Mouse (Mus musculus): ENCODE data around the gene Tpd52l2.
"Not testable (repeated sequence)": the region's sequence is repeated elsewhere in the genome, so short reads cannot be mapped to it uniquely, and the experiment has no call there.

The Tpd52l2 gene

DNA sequence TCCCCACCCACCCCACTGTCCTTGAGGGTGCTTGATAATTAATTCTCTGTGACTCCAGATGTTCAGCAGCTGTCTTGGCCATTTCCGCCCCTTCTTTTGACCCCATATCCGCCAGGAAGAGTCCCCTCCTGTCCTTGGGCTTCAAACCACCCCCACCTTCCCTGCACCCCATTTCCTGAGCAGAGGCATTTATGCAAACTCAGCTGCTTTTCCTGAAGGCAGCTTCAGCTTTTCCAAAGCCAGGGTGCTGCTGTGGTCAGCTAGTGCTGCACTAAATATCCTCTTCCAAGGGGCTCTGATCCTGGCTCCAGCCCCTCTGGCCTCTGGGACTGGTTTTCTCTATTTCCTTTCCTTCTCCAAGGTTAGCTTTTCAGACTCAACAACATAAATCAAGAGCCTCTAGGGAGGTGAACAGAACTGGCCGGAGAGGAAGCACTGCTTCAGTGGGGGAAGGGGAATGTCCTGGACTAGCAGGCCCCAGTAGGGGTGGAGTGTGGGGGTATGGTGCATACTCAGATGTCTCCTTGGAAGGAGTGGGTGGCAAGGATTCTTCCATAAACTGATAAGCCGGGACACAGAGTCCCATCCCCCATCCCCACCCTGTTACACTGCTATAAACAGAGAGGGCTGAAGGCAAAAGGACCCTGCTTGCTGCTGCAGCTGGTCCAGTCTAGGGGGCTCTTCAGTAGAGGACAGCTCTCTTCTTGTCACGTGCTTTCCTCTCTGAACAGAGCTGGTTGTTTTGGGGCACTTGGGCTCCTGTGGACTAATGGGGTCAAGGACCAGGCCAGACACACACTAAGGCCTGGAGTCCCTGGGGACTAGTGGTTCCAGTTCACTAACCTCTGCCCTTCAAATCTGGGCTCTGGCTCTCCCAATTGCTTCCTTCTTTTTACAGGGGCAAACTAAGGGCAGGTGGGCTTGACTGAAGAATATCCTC lies 9.3 kb upstream of the Tpd52l2 start:
- no peak for DNase-seq (ENCODE audit: low read depth, low spot score)

DNA sequence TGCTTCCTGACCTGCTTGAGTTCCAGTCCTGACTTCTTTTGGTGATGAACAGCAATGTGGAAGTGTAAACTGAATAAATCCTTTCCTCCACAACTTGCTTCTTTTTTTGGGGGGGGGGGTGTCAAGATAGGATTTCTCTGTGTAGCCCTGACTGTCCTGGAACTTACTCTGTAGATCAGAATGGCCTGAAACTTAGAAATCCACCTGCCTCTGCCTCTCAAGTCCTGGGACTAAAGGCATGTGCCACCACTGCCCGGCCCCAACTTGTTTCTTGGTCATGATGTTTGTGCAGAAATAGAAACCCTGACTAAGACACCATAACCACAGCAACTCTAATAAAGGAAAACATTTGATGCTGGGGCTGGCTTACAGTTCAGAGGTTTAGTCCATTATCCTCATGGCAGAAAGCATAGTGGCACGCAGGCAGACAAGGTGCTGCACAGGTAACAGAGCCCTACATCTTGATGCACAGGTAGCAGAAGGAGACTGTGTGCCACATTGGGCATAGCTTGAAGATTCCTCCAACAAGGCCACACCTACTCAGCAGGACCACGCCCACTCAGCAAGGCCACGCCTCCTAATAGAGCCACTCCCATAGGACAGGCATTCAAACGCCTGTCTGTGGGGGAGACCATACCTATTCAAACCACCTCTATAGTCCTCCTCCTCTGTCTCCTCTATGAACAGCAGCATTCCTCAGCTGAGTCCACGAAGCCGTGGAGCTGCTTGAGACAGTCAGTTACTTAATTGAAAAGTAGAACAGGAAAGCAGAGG lies 5.3 kb upstream of the Tpd52l2 start:
- DNase-seq (ENCODE audit: low read depth, low spot score): no peak

DNA sequence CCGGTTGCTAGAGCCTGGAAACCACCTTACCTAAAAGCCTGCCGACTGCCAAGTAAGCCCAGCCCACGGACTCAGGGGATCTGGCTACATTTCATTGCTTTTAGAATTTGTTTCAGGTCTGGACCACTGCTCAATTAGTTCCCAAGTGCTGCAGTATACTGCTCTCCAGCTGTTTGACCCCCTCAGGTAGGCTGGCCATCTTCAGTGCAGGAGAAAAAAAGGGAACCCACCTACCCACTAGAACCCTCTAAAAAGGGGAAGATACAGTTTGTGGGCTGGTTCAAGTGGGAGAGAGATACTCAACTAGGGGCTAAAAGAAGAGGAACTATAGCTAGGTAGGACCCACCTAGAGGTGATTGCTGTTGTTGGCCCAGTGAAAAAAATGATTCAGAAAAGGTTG lies 4.7 kb upstream of the Tpd52l2 start:
- DNase-seq (ENCODE audit: low read depth, low spot score): no peak

DNA sequence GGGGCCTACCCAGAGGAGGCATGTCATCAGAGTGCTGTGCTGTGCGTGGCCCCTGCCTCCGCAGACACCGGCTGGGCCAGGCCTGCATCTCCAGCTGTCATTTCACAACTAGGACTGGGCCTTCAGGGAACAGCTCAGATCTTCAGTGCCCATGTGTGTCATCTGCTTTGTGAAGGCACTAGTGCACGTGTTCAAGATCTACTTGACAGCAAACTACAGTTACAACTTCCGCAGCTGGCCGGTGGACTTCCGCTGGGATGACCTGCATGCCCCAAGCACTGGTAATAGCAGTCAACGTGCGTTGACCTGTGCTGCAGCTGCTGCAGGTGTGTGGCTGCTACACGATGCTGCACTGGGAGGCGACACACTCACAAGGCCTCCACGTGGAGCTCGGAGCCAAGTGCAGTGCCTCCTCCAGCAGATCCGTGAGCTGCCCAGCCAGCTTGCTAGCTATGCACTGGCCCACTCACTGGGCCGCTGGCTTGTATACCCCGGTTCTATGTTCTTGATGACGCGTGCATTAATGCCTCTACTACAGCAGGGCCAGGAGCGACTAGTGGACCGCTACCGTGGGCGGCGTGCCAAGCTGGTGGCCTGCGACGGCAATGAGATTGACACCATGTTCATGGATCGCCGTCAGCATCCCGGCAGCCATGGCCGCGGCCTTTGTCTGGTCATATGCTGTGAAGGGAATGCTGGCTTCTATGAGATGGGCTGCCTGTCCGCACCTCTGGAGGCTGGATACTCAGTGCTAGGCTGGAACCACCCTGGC lies 3.6 kb upstream of the Tpd52l2 start, which contains the start of gene Abhd16b:
Abhd16b (plus strand) TSS at position 51 of the 772 bp plus-strand sequence.
- no peak for DNase-seq (ENCODE audit: low read depth, low spot score)

DNA sequence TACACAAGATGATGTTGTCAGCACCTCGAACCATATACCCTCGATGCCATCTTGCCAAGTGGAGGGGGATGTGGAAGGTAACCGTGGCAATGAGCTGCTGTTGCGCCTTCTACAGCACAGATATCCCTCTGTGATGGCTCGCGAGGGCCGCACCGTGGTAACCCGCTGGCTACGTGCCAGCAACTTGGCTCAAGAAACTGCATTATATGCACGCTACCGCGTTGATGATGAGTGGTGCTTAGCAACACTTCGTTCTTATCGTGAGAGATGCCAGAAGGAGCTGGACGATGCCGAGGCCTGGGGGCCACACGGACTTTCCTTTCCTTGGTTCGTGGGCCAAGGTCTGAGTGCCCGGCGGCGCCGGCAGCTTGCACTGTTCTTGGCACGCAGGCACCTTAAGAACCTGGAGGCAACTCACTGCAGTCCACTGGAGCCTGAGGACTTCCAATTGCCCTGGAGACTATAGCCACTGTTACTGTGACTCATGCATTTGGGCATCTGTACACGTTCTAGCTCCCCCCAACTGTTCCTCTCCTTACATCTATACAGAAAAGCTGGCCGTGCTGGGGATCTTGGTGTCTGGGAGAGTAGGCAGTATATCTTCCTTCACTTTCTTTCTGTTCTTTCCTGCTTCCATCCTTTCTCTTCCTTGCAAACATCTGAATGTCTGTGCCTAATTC lies 2.5 kb upstream of the Tpd52l2 start:
- DNase-seq (ENCODE audit: low read depth, low spot score): no peak

DNA sequence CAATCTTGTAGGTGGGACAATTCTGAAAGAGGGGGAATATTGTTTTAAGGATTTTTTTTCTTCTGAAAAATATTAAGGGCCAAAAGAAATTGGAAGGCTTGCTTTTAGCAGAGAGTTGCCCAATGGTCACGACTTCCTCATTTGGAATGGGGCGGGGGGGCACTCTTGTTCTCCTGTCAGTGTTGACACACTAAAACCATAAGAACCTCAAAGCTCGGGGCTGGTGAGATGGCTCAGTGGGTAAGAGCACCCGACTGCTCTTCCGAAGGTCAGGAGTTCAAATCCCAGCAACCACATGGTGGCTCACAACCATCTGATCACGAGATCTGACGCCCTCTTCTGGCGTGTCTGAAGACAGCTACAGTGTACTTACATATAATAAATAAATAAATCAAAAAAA lies 1.1 kb upstream of the Tpd52l2 start:
- DNase-seq (ENCODE audit: low read depth, low spot score): not testable (repeated sequence)

DNA sequence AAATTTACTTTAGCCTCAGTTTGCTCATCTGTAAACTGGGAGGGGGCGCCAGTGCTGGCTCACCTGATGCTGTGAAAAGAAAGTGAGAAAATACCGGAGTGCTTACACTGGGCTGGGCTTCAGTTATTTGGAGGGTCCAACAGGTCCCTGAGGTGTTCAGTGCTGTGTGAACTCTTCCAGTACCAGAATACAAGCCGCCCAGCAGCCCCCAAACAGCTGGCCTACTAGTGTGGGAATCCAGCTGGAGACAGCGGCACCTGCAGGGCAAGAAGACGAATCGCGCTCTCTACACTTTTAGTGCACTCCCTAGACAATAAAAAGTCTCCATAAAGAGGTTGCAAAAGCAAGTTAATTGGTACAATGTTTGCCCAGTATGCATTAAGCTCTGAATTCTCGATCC lies 661 bp upstream of the Tpd52l2 start:
- DNase-seq (ENCODE audit: low read depth, low spot score): no peak

DNA sequence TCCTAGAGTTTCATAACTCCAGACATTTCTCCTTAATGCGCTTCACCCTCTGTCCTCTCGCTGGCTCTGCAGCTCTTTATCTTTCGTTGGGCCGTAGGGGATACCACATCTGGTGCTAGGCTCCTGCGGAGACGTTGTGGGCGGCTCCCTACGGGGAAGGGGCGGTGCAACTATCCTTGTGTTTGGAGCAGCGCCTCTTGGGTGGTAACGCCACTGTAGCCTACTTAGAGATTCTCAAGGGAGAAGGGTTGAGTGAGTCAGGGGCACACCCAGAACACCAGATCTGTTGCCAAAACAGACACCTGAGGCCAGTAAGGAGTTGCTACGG lies 570 bp downstream of the Tpd52l2 start:
- no peak for DNase-seq (ENCODE audit: low read depth, low spot score)

DNA sequence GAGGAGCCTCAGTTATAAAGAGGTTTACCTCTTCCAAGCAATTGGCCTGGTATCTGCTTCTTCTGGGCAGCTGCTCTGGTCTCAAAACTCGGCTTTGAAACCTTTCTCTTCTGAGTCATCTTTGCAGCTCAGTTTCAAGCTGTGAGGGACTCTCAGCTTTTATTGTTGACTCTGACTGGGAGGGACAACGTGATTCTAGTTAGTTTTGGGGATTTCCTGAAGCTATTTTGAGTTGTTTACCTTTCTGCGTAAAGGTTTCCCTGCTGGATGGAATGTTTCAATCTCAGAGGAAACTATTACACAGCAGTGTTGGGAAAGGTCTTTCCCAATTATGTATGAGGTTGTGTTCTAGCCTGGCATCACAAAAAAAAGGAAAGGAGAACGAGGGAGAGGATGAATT lies 1.7 kb downstream of the Tpd52l2 start:
- no peak for DNase-seq (ENCODE audit: low read depth, low spot score)

DNA sequence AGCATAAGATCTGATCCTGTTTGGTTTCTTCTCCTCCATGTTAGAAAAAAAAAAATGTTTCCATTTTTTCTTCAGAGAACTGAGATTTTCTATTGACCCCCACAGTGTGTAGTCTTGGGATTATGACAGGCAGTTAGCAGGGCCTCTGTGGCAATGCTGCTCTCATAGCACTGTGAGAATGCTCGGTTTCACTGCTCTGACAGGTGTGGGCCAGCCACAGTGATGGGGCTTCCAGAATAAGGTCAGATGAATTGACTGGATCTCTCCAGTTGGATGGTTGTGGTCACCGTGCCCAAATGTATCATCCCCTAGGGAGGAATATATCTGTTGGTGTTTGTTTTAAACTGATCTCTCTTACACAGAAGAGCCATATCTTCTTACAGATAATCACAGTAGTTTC lies 12.2 kb downstream of the Tpd52l2 start:
- no peak for DNase-seq (ENCODE audit: low read depth, low spot score)

DNA sequence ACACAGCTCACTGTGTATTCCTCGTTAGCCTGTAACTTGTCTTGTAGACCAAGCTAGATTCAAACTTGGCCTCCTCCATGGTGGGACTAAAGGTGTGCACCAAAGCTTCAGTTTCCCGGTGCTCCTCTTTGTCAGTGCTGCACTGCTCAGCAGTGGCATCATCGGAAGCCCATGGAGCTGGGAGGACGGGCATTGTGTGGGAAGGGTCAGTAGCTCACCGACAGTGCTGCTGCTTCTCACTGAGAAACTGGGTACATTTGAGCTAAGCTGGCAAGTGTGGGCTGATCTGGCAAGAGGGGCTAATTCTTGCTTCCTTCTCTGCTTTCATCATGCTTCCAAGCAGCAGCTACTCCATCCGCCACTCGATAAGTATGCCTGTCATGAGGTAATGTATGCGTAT lies 14.3 kb downstream of the Tpd52l2 start:
- DNase-seq (ENCODE audit: low read depth, low spot score): no peak

DNA sequence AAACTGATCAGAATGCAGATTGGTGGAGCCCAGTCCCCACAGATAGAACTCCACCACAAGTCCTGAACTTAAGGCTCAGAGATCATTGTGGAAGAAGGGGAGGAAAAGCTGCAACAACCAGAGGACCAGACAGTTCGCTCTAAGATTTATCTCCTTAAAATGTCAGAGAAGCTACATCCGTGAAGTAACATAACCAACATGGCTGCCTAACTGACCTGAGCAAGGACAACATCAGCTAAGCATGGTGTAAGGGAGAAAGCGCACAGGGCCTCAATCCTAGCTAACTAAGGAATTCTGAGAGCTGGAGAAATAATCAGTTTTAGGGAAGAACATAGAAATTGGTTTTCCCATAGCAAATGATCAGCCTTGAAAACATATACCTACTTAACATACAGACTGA lies 22.3 kb downstream of the Tpd52l2 start:
- DNase-seq (ENCODE audit: low read depth, low spot score): no peak

DNA sequence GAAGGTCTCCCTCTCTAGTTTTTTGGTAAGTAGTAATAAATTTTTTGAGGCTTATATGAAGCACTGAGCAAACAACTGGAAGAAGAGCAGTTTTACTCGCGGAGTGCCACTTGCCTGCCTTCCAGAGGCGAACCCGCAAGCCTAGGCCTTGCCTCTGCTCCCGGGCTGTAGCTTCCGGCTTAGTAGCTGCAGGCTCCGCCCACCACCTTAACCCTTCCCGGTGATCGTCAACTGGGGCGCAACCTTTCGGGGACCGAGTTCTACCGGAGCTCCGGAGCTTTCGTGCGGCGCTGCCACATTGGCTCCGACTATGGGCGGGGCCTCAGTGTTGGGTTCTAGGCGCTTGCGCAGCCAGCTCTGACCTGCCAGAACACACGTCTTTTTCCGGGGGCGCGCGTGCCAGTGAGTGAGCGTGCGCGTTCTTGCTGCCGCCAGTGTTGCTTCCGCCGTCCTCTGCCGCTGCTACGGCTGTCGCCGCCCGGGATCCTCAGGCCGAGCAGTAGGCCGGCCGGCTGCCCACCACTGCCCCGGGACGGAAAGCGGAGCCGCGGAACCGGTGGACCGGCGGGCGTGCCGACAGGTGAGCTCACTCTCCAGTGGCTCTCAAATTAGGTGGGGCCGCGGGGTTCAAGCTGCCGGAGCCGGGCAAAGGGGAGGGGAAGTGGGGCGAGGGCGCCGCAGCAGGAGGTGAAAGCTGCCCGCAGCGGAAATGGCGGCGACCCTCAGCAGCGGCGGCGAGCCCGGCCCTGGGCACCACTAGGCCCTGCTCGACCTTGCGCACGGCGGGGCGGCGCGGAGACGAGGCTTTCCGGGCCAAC lies 23.4 kb downstream of the Tpd52l2 start, which contains the start of gene Dnajc5:
Dnajc5 (plus strand) TSS at position 368 of the 818 bp plus-strand sequence.
- peak; percentile 95 for DNase-seq (ENCODE audit: low read depth, low spot score)

DNA sequence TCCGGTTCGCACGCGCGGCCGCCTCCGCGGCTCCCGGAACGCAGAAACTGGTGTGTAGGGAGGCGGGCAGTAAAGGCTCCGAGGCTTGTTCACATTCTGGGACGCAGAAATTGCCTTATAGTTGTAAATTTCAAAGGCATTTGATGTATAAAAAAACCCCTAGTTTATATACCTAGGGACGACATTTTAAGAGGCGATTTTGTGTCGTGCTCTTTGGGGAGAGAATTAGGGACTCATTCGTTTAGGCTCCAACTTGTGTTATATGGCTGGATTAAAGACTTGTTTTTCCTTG lies 23.9 kb downstream of the Tpd52l2 start:
- DNase-seq (ENCODE audit: low read depth, low spot score): no peak

DNA sequence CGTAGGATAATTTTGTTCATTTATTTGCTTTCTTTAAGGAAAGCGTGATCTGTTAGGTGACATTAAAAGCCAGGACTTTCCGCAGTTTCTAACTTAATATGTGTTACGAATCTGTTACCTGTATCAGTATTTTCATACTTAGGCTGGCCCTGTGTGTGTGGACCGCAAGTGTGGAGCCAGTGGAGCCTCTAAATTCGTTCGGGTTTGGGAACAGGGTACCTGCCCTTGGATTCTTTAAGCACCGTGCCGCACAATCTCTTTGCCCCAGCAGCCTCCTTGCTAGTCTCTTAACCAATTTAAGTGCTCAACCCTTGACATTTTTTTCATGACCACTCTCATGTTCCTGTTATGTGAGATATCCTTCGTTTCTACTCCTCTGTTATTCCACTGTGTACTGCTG lies 24.5 kb downstream of the Tpd52l2 start:
- no peak for DNase-seq (ENCODE audit: low read depth, low spot score)

DNA sequence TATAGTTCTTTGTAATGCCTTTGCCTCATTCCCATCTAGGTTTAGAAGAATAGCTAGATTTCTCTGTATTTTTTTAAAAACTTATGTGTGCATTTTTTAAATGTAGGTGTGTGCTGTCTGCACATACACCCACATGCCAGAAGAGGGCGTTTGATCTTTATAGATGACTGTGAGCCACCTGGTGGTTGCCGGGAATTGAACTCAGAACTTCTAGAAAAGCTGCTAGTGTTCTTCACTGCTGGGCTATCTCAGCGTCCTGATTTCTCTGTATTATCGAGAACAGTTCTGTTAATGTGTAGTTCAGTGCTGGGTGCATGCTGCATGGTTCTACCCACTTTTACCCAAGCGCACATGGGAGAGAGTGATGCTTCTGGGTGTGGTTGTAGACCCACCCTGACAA lies 25.9 kb downstream of the Tpd52l2 start:
- no peak for DNase-seq (ENCODE audit: low read depth, low spot score)

DNA sequence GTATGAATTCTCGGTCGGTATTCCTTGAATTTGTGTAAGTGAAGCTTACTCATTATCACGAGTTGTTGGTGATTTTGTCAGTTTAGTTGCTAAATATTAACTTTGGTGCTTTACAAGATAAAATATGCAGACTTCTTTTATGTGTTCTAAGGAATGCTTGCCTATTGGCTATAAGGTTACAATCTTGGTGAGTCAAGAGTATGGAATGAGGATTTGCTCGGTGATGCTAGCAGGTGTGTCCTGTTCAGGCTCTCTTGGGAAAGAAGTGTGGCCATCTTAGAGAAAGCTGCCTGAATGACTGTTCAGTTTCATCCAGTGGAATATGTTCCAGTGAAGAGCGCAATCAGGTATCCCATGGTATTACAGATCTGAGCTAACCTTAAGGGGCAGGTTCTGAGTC lies 28.6 kb downstream of the Tpd52l2 start:
- DNase-seq (ENCODE audit: low read depth, low spot score): no peak

DNA sequence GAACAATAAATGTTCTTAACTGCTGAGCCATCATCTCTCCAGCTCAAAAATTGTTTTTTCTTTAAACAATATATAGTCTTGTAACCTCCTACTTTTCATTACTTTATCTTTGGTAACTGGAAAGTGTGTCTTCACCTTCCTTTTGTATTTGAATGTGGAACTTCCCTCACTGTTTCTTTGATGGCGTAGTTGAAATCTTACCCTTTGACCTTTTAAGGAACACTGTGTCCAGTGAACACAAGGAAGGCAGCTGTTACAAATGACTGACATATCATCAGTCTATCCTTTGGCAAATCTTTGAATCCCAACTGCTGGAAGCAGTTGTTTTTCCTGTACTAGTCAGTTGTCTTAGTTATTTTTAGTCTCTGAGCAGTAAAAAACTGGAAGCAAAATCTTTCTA lies 32.1 kb downstream of the Tpd52l2 start:
- no peak for DNase-seq (ENCODE audit: low read depth, low spot score)

DNA sequence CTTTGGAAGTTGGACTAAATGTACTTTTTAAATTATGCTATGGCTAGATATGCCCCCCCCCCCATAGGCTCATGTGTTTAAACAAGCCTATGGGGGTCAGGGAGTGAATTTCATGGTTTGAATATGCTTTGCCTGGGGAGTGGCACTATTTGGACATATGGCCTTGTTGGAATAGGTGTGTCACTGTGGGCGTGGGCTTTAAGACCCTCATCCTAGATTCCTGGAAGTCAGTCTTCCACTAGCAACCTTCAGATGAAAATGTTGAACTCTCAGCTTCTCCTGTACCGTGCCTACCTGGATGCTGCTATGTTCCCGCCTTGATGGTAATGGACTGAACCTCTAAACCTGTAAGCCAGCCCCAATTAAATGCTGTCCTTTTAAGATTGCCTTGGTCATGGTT lies 35.6 kb downstream of the Tpd52l2 start:
- DNase-seq (ENCODE audit: low read depth, low spot score): no peak

DNA sequence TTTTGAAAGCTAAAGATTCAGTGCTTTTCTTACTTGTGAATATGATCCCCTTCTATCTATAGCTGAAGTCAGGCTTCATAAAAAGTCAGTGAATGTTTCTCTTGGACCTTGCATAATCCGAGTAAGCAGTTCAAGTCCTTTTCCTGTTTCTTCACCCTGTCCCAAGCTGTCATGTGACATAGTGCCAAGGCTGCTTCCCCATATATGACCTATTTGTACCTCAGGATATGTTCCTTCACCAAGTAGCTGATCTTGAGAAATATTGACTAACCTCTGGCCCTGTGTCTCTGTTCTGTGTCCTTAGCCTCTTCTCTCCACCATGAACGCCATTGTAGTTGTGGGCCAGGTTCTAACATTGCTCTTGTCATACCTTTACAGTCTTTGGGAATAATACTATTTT lies 39.5 kb downstream of the Tpd52l2 start:
- no peak for DNase-seq (ENCODE audit: low read depth, low spot score)

Measured in retina, postnatal 7 days (tissue).